Mouse (Mus musculus) frontal cortex, adult 2 months (tissue): ENCODE measurements at regions not wholly inside any gene's neighbourhood (a gene's known extent, or its start where the extent isn't known, plus 50 kb on each side); places are given as distances from the start of the nearest gene placed in this dataset.

ENCODE experiments used
- DNase-seq, 2 experiments: peaks; one replicate each; pipeline ENCODE4 v3.0.0; 2022; ENCODE audit warnings: low spot score in 1 of 2; ENCODE audit errors: extremely low spot score in 1 of 2

- DNase-seq: no peak
Observed at GRCm38 (mm10) chr16:30652692-30653091, 53.2 kb downstream of the Fam43a start.

DNA sequence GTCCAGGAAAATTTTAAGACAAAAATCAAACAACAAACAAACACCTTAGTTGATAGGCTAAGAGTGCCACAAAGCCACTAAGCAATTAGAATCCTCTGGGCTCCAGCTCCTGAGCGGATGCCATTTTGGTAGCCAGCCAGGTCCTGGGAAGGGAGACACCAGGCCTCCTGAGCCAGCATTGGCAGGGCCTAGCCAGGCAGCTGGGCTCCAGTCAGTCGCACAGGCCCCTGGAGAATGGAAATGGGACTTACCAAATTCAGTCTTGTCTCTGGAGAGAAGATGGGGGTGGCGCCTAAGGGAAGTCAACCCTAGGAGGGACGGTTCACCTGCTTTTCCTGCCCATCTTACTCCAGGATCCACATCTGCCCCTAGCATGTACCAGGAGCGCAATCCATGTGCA is 54.3 kb downstream of the Fam43a start:
- DNase-seq: peak; percentile 26 to 61

DNA sequence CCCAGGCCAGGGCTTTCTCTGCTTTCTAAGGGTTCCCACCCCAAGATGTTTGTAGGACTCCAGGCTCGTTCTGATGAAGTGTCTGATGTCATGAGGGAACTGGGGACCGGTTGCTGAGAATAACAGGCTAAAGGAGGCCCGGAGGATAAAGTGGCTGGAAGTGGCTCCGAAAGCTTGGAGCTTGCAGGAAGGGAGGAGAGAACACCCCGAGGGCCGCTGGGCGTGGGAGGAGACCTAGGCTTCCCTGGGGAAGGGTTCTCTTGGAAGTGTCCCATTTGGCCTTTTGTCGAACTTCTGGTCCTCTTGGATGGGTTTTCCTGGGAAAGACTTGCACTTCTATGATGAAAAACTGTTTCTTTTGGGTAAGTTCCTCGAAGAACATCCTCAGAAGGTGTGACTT is 54.7 kb downstream of the Fam43a start:
- no peak for DNase-seq

DNA sequence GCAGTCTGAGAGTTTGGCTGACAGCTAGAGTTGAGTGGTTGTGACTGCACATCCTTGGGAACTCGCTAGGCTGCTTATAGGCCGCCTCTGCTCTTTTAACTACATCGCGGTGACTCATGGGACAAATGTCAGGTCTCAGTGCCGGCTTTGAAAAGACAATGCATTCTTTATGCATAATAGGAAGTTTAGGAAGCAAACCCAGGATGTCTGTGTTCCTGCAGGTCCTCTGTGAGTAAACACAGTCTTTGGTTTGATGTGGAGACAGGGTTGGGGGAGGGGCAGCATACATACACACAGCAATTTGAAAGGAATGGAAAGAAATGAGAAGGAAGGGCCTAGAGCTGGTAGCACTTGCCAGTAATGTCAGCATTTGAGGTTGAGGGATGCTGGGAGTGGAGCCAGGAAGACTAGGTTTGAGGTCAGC is 56.3 kb downstream of the Fam43a start:
- peak in 1 of 2 experiments; percentile 15 for DNase-seq

DNA sequence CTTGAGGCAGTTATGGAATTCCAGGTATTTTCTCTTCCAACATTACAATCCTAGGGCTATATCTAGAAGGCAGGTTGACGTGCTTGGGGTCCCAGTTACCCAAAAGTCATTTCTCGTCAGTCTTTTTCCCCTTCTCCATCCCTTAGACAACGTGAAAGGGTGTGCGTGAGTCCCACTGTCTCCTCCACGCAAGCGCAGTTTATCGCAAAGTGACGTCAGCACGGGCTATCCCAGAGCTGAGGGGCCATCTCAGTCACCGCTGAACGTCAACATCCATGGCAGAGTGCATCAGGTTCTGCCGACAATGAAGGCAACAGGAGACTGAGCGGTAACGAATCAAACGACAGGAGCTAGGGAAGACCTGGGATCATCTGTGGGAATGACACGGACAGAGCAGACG is 57.4 kb downstream of the Fam43a start:
- no peak for DNase-seq

DNA sequence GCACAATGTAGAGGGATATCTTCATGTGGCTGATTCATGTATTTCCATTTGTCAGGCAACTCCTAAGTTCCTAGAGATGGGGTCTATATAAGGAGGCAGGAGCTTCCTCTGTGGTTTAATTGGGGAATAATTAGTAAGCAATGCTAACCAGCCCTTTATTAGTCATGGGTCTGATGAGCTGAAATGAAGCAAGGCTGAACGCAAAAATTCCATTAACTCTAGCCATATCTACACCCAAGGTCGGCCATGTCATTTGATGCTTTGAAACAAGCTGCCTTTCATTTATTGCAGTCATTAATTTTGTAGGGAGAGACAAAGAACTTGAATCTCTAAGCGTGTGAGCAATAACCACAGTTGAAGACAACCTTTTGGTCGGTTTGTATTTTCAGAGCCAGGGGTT is 59.4 kb downstream of the Fam43a start:
- no peak for DNase-seq

DNA sequence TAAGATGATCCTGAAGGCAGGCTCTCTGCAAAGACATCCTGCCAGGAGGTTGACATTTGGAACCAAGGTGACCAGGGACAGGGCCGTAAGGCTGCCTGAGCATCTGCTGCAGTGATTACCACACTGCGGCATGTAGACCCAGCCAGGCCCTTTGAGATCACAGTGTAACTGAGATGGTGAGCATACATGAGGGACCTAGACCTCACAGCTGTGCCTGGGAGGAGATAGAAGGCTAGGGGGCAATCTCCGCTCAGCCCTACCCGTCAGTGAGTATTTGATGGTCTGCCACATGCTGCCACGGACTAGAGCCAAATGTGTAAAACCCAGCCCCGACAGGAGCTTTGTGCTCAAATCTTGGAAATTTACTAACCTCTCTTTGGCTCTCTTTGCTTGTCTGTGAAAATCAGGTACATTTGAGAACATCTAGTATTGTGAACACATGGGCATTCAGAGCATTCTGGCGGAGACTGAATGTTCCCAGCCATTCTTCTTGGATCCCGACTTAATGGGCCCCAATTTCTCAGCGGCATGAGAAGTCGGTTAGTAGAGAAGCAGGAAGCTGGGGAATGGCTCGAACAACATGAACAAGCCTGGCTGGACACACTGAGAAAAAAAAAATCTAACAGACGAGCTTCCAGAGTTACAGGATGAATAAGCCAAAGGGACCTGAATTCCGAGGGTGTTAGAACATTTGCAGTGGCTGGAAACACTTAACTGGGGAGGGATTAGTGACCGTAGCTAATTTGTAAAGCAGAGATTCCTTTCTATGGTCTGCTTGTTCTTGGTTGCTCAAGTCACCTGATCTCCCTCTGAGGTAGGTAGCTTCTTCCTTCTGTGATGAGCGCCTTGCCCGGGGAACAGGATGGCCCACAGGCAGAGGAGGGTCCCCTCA is 61.8 kb downstream of the Fam43a start:
- no peak for DNase-seq

- DNase-seq: peak in 1 of 2 experiments; percentile 62
Observed at GRCm38 (mm10) chr16:30663055-30663454, 63.5 kb downstream of the Fam43a start.

DNA sequence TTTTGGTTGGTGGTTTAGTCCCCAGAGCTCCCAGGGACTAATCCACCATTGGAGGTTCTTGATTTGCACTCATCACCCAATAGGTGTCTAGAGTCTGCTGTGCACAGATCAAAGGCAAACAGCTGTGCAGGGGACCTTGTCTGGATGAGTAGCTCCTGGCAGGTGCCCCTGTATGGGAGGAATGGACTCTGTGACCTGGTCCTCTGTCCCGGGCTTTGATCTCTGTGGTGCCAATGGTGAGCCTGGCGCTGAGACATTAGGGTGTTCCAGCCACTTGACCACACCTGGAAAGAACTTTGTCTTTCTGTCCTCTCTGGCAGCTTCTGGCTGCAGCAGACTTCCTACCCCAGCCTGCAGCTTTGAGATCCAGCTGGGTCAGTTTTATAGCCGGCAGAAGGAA is 64.4 kb downstream of the Fam43a start:
- DNase-seq: no peak

DNA sequence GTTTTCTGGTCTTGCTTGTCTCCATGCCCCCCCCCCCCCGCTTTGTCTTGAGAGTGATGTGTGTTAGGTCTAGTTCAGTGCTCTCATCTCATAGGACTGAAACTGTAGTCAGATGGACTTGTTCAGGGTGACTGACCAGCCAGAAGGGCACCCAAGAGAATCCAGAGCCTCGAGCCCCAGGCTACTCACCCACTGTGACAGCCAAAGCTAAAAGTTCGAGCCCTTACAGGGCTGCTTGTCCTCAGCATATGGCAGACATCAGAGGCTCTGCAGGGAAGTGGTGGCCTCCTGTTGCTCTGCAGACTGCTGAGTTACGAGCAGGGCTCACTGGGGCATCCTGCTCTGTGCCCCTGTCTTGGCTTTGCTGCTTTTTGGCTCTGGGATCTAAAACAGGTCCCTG is 64.9 kb downstream of the Fam43a start:
- DNase-seq: no peak

DNA sequence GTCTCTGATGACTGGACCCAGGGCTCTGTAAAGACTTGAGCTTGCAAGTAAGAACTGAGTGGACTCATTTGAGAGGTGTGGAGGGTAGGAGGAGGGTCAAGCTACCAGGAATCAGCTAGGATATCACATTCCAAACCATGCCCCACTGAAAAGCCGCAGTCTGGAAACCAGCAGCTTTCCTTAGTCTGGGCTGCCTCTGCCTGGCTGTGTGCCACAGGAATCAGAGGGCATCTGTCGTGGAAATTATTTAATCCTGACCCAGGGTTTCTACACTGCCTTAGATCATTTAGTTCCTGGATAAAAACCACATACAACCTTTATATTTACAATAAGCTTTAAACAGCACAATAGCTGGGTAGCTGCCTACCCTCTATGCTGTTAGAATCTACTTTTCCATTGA is 66.4 kb downstream of the Fam43a start:
- no peak for DNase-seq

DNA sequence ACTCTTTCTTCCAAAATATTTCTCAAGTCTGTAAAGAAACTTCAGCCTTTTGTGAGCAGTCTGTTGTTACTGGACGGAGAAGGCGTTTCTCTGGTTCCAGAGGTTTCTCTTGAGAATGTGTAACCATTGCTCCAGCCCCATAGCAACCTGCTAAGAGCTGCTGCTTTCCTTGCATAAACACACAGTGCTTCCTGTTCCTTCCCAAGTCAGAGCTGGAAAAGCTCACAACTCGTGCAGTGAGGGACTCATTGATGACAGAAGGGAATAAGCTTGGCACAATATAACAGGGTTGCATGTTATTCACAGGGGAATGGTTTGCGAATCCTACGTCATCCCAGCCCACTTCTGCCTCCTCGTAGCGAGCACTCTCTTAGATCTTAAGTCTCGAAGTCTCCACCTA is 70.4 kb downstream of the Fam43a start:
- DNase-seq: no peak

- DNase-seq: peak in 1 of 2 experiments; percentile 12
Observed at GRCm38 (mm10) chr16:30671584-30671983, 72.1 kb downstream of the Fam43a start.

DNA sequence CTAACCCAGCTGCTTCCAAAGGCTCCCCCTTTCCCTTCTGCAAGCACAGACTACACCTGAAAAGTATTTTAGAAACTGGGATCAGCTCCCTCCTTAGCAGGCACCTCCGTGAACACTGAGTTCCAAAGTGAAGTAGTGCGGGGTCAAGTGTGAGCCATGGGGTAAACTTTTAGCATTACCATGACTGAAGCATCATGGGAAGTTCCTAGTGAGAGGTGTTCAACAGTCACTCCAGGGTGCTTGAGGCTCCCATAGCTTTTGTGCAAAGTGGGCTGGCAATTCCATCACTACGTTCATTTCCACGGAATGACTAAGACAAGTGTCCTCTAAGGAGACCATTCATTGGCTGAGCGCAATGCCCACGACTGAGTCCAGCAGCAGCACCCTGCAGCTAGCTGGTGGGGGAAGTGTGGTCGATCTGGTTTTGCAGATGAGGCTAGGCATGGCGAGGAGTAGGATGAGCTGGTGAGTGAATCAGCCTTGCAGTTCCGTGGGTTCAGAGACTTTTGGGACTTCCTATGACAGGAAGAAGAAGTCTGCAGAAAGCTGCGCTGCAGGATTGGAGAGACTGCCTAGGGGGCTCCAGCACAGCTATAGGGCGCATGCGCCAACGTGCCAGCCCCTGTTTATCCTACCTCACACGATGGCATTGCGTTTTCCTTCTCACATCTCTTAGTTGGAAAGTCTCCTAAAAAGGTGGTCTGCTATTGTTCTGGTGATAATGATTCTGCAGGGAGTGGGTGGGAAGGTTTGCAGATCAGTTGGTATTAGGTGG is 73.4 kb downstream of the Fam43a start:
- DNase-seq: peak in 1 of 2 experiments; percentile 44

DNA sequence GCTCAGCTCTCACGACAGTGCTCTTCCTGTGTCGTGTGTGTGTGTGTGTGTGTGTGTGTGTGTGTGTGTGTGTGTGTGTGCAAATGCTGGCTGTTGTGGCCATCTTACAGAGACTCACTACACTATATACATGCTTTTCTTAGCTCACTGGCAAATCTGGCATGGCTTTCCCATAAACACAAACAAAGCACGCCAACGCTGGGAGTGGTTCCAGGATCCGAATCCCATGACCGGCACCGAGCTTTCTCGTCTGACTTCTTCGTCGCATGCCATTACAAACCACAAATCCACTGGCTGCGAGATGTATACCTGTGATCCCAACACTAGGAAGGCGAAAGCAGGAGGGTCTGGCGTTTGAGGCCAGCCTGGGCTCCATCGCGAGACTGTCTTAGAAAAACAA is 74.1 kb downstream of the Fam43a start:
- DNase-seq: peak in 1 of 2 experiments; percentile 32

- DNase-seq: no peak
Observed at GRCm38 (mm10) chr16:30675829-30676228, 76.3 kb downstream of the Fam43a start.

DNA sequence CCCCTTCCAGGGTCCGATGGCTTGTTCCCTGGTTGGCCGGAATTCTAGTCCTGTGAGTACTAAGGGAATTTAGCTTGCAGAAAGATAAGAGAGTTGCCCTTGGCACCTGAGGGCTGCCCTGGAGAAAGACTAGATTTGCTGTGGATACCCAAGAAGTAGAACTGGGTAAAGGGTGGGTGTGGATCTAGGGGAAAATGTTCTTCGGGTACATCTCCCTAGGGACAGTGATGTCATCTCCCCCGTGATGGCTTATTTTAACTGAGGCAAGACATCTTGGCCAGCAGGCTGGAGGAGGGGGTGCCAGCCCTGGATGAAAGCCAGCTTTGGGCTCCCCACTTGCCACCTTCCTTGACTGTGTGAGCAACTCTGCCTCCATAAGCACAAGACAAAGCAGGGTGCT is 77.5 kb downstream of the Fam43a start:
- no peak for DNase-seq

DNA sequence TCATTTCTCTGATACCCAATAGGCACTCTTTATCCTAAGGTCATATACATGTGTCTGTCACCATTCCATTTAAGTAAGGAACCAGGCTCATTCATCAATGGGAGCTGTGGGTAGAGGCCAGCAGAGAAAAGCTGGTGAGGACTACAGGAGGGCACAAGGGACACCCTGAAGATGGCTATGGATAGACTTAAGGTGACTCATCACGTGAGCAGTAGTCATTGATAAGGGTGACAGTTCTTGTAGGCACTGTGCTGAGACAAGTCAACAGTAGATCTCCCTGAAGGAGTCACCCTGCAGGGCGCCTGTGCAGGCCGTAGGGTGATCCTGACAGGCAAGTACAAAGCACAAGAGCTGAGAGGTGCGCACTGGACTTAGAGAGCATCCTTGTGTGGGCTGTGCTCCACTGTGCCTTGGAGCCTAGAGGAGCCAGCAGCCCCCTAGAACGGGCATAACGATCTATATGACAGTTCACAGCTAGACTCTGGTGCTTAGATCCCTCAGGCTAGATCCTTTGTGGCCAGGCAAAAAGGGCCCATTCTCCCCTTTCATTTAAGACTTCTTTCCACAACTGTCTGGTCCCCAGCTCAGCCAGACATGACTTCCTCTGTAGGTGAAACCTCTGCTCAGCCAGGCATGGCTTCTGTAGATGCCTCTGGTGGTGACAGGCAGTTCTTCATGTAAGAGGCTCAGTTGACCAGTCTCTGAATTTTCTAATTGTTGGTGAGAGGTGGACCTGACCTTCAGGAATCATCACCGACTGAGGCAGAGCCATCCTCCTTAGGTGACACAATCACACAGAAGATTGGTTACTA is 78.6 kb downstream of the Fam43a start:
- no peak for DNase-seq

DNA sequence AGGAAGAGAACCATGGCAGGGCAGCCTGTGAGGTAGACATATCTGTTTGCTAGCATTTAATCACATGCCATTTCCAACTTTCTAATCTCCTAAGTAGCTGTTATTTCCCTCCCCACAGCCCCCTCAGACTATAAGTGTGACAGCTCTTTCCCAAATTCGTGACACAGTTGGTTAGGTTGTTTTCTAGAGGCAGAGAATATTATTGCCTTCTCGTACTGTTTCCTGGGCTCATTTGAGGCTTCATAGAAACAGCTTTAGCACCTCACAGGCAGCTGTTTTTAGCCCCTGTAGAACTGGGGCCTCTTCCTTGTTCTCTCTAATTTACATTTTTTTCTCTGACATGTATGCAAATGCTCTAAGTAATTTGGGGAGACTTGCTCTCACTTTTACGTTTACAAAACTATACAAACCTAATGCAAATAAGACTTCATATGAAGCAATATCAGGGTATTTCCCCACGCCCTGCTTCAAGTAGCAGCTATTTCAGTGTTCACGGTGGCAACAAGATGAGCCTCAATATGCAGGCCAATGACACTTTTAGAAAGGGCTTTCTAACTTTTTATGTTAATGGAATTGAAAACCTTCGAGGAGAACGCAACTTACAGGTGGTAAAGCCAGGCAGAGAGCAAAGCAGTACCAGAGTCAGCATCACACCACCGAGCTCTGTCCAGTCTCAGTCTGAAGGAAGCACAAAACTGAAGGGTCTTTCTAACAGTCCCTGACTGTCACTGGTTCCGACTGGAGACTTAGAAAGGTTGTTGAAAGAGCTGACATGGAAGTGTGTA is 79.4 kb downstream of the Fam43a start:
- no peak for DNase-seq

DNA sequence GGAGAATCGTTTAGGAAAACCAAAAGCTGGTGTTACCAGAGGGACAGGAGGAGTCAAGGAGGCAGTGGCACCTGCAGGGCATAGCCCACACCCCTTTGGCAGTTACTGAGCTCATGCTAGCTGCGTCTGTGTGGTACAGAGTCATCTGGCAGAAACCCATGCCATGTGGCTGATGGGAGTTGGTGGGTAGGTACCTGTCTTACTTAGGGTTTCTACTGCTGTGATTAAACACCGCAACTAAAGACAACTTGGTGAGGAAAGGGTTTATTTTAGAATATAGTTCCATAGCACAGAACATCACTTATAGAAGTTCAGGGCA is 79.9 kb downstream of the Fam43a start:
- no peak for DNase-seq
